Mouse (Mus musculus) embryonic facial prominence, embryonic 12.5 days (tissue): ENCODE data around the gene Nat8f4. TPM values are rescaled to one million over a fixed set of nuclear protein-coding genes. Genes with fewer than 3 reads are reported as not detected.
"Not testable (repeated sequence)": the region's sequence is repeated elsewhere in the genome, so short reads cannot be mapped to it uniquely, and the experiment has no call there.

Experiments used
- ATAC-seq: fragments of 200-750 bp; cut with Nextera tagmentation; 2 replicates; pipeline ENCODE4 v1.8.0; 2017; ENCODE audit not compliant: insufficient number of reproducible peaks, insufficient read depth, low FRiP score, low TSS enrichment
- H3K27ac ChIP-seq: fragments of 300-500 bp; sonication (generic); 2 replicates; pipeline ENCODE4 v1.5.1; 2016; ENCODE audit warnings: mild to moderate bottlenecking
- H3K27me3 ChIP-seq: fragments of 300-500 bp; sonication (generic); 2 replicates; pipeline ENCODE4 v1.6.1; 2016; ENCODE audit warnings: mild to moderate bottlenecking, moderate library complexity
- H3K36me3 ChIP-seq: fragments of 300-500 bp; sonication (generic); 2 replicates; pipeline ENCODE4 v1.6.1; 2016; ENCODE audit warnings: mild to moderate bottlenecking
- H3K4me1 ChIP-seq: fragments of 300-500 bp; sonication (generic); 2 replicates; pipeline ENCODE4 v1.6.1; 2016
- H3K4me2 ChIP-seq: fragments of 300-500 bp; sonication (generic); replicated peaks from 2 replicates; pipeline ENCODE4 v1.6.1; 2016; ENCODE audit warnings: mild to moderate bottlenecking, moderate library complexity
- H3K4me3 ChIP-seq: fragments of 300-500 bp; sonication (generic); 2 replicates; pipeline ENCODE4 v1.5.1; 2016; ENCODE audit warnings: mild to moderate bottlenecking
- H3K9ac ChIP-seq: fragments of 300-500 bp; sonication (generic); 2 replicates; pipeline ENCODE4 v1.6.1; 2016; ENCODE audit warnings: mild to moderate bottlenecking, moderate library complexity
- H3K9me3 ChIP-seq: fragments of 300-500 bp; sonication (generic); 2 replicates; pipeline ENCODE4 v1.6.1; 2016; ENCODE audit warnings: mild to moderate bottlenecking, moderate library complexity
- WGBS: fragments of 180-500 bp; shearing (Covaris S2); methylation state at CpG from one replicate; pipeline ENCODE4 v1.1.7; 2016; 5-methylcytosine and 5-hydroxymethylcytosine counted together
- polyA plus RNA-seq: library from polyadenylated mRNA; unstranded; fragments of >200 nt; fragmentation: Nextera tagmentation; extraction: Ambion mirVana; gene quantifications from 2 replicates; pipeline ENCODE4 v1.2.1, GENCODE M21; 2016

Gene Nat8f4
- 3.5 and 3.6 TPM in 2 replicates for polyA plus RNA-seq

DNA sequence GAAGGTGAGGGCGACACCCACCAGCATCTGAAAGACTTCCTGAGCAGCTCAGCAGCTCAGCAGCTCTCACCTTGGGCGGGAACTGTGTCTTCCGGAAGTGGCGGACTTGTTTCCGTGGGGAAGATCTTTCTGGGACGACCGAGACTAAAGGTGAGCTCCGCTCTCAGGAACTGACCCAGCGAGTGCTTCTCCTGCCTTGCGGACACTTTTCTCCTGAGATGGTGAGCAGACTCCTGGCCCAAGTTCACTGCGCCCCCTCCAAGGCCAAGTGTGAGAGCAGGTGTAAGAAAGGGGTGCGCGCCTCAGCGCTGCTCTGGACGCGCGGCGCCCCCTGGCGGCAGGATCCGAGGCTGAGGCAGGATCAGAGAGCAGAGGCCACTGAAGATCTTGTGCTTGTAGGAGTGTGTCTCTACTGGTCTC, at the start of gene Nat8f4:
TSS of gene Nat8f4 (minus strand) at position 243 of the 420 bp plus-strand sequence.
- Histone ChIP-seq H3K4me3 (peak within 1 kb of the TSS; percentile 23; the same call in 1 of the 2 replicates), H3K4me2 (peak within 1 kb of the TSS; percentile 31)
- H3K9ac ChIP-seq, H3K27ac ChIP-seq, H3K9me3 ChIP-seq, H3K36me3 ChIP-seq, H3K27me3 ChIP-seq, H3K4me1 ChIP-seq: not testable (repeated sequence)
- ATAC-seq: 0 out of 2 replicates have a peak, but pooled peaks have one; percentile 3
- WGBS: 14% methylated on average over 20 of the region's 20 CpGs

DNA sequence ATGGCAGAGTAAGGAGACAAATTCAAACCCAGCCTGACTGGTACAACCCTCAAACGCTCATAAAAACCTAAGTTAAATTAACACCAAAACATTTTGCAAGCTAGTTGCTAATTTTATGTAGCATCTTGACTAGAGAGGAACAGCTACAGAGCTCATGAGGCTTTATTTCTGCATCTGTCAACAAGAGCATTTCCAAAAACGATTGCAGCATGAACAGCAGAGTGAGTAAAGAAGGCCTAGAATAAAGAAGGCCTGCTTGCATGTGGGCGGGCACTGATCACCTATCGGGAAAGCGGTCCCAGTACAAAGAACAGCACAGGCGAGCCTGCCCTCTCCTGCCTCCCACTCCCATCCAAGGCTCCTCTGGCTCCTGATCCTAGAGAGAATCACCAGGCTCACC, 43.9 kb upstream of the Nat8f4 start:
- Histone ChIP-seq H3K9ac (no peak overlapping the region), H3K9me3 (no peaks in the 10 kb centered on the region), H3K4me3 (no peak overlapping the region), H3K4me1 (no peaks in the 10 kb centered on the region), H3K4me2 (no peak overlapping the region), H3K36me3 (peaks cover 87% of the 10 kb centered on the region), H3K27me3 (no peaks in the 10 kb centered on the region), H3K27ac (no peak overlapping the region)
- WGBS: 89% methylated on average over 6 of the region's 6 CpGs
- ATAC-seq: no peak

DNA sequence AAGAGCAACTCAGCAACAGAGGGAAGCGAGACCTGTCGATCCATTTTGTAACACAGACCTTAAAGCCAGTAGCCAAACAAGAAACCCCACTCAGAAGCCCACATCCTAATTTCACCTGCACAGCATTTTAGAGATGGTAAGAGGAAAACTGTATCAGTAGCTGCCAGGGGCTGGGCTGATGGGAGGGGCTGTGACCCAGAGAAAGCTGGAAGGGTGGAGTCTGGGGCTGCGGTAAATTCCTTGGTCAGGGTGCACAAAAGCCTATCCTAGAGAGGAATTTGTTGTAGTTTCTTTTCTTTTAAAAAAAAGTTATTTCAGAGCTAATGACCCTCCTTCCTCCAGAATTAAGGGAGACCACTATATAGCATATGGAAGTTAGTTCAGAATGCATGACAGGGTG, 37.8 kb upstream of the Nat8f4 start:
- ATAC-seq: no peak
- peaks cover 55% of the 10 kb centered on the region for H3K36me3 ChIP-seq
- H3K9me3 ChIP-seq: no peaks in the 10 kb centered on the region
- H3K4me2 ChIP-seq: no peak overlapping the region
- H3K9ac ChIP-seq: no peak overlapping the region
- no peaks in the 10 kb centered on the region for H3K27me3 ChIP-seq
- no peaks in the 10 kb centered on the region for H3K4me1 ChIP-seq
- H3K4me3 ChIP-seq: no peak overlapping the region
- whole genome bisulfite sequencing: 99% methylated on average over 3 of the region's 3 CpGs
- H3K27ac ChIP-seq: no peak overlapping the region

DNA sequence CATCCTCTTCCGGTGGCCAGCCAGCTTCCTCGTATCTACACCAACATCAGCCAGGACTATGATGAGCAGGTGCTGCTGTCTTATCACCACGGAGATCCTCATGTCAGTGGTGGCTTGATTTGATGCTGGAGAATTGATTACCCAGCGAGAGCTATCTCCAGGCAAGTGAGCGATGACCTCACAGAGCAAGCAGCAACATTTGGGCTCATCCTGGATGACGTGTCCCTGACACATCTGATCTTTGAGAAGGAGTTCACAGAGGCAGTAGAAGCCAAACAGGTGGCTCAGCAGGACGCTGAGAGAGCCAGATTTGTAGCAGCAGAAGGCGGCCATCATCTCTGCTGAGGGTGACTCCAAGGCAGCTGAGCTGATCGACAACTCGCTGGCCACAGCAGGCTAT, 34.0 kb upstream of the Nat8f4 start:
- Histone ChIP-seq H3K36me3 (peaks cover 20% of the 10 kb centered on the region), H3K4me1 (no peaks in the 10 kb centered on the region), H3K9me3 (no peaks in the 10 kb centered on the region), H3K9ac (no peak overlapping the region), H3K4me2 (no peak overlapping the region), H3K4me3 (no peak overlapping the region), H3K27ac (no peak overlapping the region), H3K27me3 (no peaks in the 10 kb centered on the region)
- ATAC-seq: no peak
- WGBS: 80% methylated on average over 10 of the region's 10 CpGs

DNA sequence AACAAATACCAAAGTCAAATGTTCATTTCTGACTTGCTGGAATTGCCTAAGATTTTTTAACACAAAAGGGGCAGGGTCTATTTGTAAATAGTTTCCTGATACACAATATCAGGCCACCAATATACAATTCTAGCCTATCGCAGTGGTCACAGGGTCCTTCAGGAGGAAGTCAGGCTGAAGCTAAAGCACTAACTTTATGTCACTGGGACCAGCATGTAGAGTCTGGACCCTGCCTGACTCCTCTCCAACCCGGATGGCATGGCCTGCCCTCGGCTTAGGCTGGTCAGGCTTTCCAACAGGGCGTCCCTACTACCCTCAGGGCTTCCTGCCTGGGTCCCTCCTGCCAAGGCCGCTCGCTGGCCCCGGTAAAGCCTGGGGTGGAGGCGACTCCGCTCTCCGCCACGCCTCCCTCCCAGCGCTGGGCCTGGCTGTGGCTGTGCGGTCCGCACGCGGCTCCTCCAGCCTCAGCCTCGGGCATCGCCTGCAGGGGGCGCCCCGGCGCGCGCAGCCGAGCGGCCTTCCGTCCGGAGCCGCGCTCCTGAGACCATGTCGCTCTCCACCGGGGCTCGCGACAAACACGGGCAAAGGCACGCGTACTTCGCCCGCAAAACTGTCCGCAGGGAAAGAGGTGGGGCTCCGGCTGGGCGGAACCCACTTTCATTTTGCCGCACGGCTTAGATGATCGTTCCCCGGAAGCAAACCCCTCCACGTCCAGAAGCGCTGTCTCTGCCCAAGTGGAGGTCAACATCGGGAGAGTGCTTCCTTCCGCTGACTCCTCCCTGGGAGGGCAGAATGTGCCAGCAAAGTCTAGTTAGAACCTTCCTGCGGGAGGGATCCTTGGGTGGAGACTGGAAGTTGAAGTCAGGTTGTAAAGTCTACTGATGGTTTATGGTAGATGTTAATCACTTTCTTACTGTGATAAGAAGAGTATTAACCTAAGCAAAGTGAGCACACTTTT, 32.1 kb upstream of the Nat8f4 start:
- H3K27ac ChIP-seq: peak overlapping the region; percentile 57; the same call in 1 of the 2 replicates

DNA sequence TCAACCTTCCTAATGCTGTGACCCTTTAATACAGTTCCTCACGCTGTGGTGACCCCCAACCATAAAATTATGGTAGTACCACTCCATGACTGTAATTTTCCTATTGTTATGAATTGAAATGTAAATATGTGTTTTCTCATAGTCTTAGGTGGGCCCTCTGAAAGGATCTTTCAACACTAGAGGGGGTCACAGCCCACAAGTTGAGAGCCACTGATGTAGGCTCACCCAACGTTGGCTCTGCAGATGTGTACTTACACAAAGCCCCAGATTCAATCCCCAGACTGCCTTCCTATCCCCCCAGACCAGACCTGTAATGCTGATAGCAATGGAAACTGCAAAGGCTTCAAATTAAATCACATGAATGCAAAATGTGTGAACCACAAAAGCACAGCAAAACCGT, 31.0 kb upstream of the Nat8f4 start:
- H3K27me3 ChIP-seq: no peaks in the 10 kb centered on the region
- H3K4me2 ChIP-seq: no peak overlapping the region
- WGBS: 75% methylated on average over 3 of the region's 3 CpGs
- H3K27ac ChIP-seq: no peak overlapping the region
- no peaks in the 10 kb centered on the region for H3K4me1 ChIP-seq
- 0 out of 2 replicates have a peak, but pooled peaks cover 10% of the 10 kb centered on the region for H3K36me3 ChIP-seq
- ATAC-seq: no peak
- H3K9me3 ChIP-seq: no peaks in the 10 kb centered on the region
- no peak overlapping the region for H3K9ac ChIP-seq
- H3K4me3 ChIP-seq: no peak overlapping the region

More for the DNA sequence above, 32.1 kb upstream of the Nat8f4 start:
- H3K9me3 ChIP-seq, H3K4me1 ChIP-seq, H3K27me3 ChIP-seq: not testable (repeated sequence)
- peak overlapping the region; percentile 53 for H3K4me2 ChIP-seq
- peaks cover 11% of the 10 kb centered on the region; the same call in 1 of the 2 replicates for H3K36me3 ChIP-seq
- peak overlapping the region; percentile 53 for H3K9ac ChIP-seq
- H3K4me3 ChIP-seq: peak overlapping the region; percentile 46
- 2% methylated on average over 49 of the region's 50 CpGs for WGBS
- ATAC-seq: peak; percentile 96

DNA sequence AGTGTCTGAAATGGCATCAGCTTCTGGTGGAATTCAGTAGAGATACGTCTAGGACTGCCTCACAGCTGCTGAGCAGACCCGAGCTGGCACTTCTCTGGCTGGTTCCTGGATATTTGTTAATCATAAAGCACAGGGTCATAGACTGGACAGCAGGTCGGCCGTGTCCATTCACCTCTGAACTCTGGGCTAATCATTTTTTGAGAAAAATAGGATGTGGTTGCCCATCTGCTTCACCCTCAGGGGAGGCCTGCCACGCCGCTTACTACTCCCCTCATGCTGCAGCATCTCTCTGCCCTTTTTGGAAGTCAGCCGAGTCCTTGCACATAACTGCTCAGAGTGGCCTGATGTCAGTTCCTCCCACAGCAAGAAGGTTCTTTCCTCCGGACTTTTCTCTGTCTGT, 29.4 kb upstream of the Nat8f4 start:
- Histone ChIP-seq H3K36me3 (peaks cover 24% of the 10 kb centered on the region), H3K9ac (no peak overlapping the region), H3K4me1 (no peaks in the 10 kb centered on the region), H3K27me3 (no peaks in the 10 kb centered on the region), H3K27ac (no peak overlapping the region), H3K4me2 (no peak overlapping the region), H3K4me3 (no peak overlapping the region), H3K9me3 (no peaks in the 10 kb centered on the region)
- 79% methylated on average over 8 of the region's 8 CpGs for WGBS
- ATAC-seq: no peak

DNA sequence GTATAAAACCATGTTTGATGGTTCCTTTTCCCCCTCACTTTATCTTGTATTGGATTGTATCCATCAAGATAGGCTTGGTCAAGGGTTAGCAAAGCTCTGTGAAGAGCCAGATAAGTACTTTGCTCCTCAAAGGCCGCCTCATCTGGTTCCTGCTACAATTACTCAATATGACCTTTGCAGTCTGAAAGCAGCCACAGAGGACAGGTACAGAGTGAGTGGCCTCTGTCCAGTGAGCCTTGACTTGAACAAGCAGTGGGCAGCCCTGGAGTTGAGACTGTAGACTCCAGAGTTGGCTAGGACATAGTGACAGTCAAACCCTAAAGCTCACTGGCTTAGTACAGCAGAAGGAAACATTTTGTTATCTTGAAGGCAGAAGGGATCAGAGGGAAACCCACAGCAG, 24.6 kb upstream of the Nat8f4 start:
- Histone ChIP-seq H3K27me3 (no peaks in the 10 kb centered on the region), H3K27ac (no peak overlapping the region), H3K4me2 (no peak overlapping the region), H3K9me3 (no peaks in the 10 kb centered on the region), H3K9ac (no peak overlapping the region), H3K4me3 (no peak overlapping the region), H3K4me1 (no peaks in the 10 kb centered on the region), H3K36me3 (peaks cover 68% of the 10 kb centered on the region)
- WGBS: 81% methylated on average over 1 of the region's 1 CpGs
- no peak for ATAC-seq

DNA sequence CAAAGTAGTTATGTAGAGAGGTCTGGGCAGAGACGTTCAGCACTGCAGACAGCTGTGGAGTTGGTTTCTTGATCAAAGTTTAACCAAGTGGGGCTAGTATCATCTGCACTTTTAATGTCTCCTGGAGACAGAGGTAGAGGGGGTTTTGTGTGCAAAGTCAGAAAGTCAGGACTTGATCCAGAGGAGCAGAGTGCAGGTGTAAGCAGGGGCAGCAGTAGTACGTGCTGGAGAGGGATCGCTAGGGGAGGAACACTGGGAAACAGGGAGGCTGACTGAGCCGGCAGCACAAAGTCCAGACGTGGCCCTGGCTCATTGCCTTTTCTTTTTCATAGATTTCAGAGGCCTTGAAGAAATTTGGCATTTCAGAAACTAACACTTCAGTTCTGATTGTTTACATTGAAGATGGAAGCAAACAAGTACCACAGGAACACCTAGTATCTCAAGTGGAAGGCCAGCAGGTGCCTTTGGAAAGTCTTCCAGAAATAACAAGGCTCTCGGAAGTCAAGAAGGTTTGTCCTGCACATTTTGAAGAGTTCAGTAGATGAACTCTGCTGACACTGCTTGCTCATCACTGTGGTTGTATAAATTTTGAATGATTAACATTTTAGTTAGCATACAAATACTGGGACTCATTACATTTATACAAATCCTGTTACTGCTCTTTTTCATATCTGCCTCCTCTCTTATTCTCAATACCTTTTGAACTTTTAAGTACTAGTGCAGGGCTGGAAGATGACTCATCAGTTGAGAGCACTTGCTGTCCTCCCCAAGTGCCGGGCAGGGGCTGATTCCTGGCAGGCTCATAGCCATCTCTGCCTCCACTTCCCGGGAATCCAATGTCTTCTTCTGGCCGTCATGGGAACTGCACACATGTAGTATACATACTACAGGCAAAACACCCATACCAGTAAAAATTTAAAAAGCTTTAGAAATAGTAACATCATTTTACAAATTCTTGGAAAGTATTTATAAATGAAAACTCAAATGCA, 23.1 kb upstream of the Nat8f4 start:
- WGBS: 88% methylated on average over 9 of the region's 9 CpGs
- Histone ChIP-seq H3K4me2 (no peak overlapping the region), H3K9me3 (no peaks in the 10 kb centered on the region), H3K4me3 (no peak overlapping the region), H3K27me3 (no peaks in the 10 kb centered on the region), H3K36me3 (peaks cover 66% of the 10 kb centered on the region), H3K27ac (no peak overlapping the region), H3K9ac (no peak overlapping the region), H3K4me1 (no peaks in the 10 kb centered on the region)
- ATAC-seq: no peak

DNA sequence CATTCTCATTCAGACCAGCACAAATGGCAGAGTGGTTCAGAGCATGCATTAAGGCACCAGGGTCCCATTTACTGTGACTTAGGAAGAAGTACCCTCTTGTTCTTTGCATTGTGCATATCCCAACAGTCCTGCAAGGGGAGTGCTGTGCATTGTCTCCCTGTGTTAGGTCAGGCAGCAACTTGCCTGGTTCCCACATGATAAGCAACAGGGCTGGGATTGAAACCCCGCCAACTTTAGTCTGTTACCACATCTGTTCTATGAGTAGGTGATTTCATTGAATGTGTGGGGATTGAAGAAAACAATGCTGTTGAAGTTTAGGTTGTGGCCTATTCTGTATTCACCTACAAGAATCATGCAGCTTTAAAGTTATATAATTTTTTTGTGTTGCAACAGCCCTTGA, 22.0 kb upstream of the Nat8f4 start:
- no peak overlapping the region for H3K4me3 ChIP-seq
- no peak for ATAC-seq
- no peaks in the 10 kb centered on the region for H3K9me3 ChIP-seq
- no peaks in the 10 kb centered on the region for H3K27me3 ChIP-seq
- H3K36me3 ChIP-seq: peaks cover 73% of the 10 kb centered on the region
- no peaks in the 10 kb centered on the region for H3K4me1 ChIP-seq
- no peak overlapping the region for H3K4me2 ChIP-seq
- 94% methylated on average over 1 of the region's 1 CpGs for WGBS
- no peak overlapping the region for H3K9ac ChIP-seq
- H3K27ac ChIP-seq: no peak overlapping the region

DNA sequence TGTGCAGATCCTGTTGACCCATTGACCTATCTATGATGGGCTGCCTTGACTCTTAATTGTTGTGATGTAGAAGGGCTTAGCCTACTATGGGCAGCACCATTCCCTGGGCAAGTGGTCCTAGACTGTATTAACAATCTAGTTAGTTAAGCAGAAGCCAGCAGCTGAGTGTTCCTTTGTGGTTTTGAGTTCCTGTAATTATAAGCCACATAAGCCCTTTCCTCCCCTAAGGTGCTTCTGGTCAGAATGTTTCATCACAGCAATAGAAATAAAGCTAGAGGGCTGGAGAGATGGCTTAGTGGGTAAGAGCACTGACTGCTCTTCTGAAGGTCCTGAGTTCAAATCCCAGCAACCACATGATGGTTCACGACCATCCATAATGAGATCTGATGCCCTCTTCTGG, 19.0 kb upstream of the Nat8f4 start:
- ATAC-seq: no peak
- H3K4me3 ChIP-seq: no peak overlapping the region
- no peak overlapping the region for H3K4me2 ChIP-seq
- H3K9ac ChIP-seq: no peak overlapping the region
- no peaks in the 10 kb centered on the region for H3K9me3 ChIP-seq
- WGBS: 95% methylated on average over 1 of the region's 1 CpGs
- no peak overlapping the region for H3K27ac ChIP-seq
- no peaks in the 10 kb centered on the region for H3K4me1 ChIP-seq
- no peaks in the 10 kb centered on the region for H3K27me3 ChIP-seq
- H3K36me3 ChIP-seq: peaks cover 62% of the 10 kb centered on the region
